Mouse (Mus musculus) testis, adult 2 months (tissue): ENCODE measurements around the gene Cux2.

Experiments
- CTCF ChIP-seq: fragments of 200-500 bp; IDR thresholded peaks from 2 replicates; pipeline ENCODE4 v1.5.1; 2012; ENCODE audit warnings: low read depth, mild to moderate bottlenecking, inconsistent platforms, low read length, moderate library complexity; ENCODE audit not compliant: control insufficient read depth, insufficient read depth, insufficient replicate concordance
- POLR2A ChIP-seq: fragments of 200-500 bp; IDR thresholded peaks from 2 replicates; pipeline ENCODE4 v1.6.1; 2012; ENCODE audit warnings: low read depth, mild to moderate bottlenecking, inconsistent platforms, low read length, moderate library complexity; ENCODE audit not compliant: control insufficient read depth

DNA sequence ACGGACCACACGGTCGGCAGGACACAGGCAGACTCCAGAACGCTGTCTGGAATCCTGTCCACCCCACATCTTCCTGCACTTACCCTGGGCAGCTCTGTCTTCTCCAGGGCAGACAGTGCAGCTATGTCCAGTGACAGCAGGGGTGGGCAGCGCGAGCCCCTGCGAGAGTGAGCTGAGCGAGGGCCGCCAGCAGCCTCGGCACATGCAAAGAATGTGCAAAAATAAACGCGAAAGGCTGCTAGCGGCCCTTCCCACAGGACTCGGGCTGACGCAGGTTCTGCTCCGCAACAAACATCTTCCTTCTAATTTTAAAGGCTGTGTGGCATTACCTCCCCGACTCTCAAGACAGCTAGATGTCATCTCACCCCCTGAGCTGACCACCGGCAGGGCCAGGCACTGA lies 47.8 kb downstream of the Cux2 start:
- TF ChIP-seq CTCF (no peak), POLR2A (no peak)
